Mouse (Mus musculus) liver, adult 2 months (tissue): ENCODE results near the gene Irf2bp1.

Experiments used
- CTCF ChIP-seq: fragments of 200-500 bp; IDR thresholded peaks from 2 replicates; pipeline ENCODE4 v1.5.1; 2011; ENCODE audit warnings: low read depth, low read length, control low read depth
- POLR2A ChIP-seq: fragments of 200-500 bp; IDR thresholded peaks from 2 replicates; pipeline ENCODE4 v1.6.1; 2011; ENCODE audit warnings: low read length, control low read depth; ENCODE audit not compliant: insufficient read depth; ENCODE audit errors: extremely low read depth

- TF ChIP-seq POLR2A = no peak
- no peak for TF ChIP-seq CTCF
These were observed 41.6 kb upstream of the Irf2bp1 start for GRCm38 (mm10) chr7:18962171-18962792.
